Mouse (Mus musculus): ENCODE results near the gene Erich4.

The Erich4 gene

GRCm38 (mm10) chr7:25615706-25616011, at the start of gene Erich4:
Gene Erich4, minus strand, starts transcription at chr7:25615892.
- in situ Hi-C loops (cut with MboI; ENCODE audit: low sequenced_read_pairs): no loop called here

GRCm38 (mm10) chr7:25658657-25659472, 43.2 kb upstream of the Erich4 start, which contains the start of the genes Bckdha and Exosc5:
Gene Bckdha, minus strand, starts transcription at chr7:25658981.
Gene Exosc5, plus strand, starts transcription at chr7:25659164.
- in situ Hi-C loops (cut with MboI; ENCODE audit: low sequenced_read_pairs): no loop called here

DNA sequence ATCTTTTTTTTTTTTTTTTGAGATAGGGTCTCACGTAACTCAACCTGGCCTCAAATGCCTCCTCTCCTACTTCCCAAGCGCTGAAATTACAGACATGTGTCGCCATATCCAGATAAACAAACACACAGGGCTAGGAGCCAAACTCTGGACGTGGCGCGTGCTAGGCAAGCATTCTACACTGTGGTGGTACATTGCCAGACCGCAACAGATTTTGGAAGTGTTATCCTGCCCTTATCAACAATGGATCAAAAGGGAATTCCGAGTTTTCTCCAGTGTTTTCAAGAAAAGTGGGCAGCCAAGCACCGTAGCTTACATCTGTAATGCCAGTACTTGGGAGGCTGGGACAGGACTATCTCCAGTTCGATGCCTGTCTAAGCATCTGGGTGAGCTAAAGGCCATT, 42.1 kb upstream of the Erich4 start:
- in situ Hi-C loops (cut with MboI; ENCODE audit: low sequenced_read_pairs): no loop called here

- in situ Hi-C loops (cut with MboI; ENCODE audit: low sequenced_read_pairs): no loop called here
Observed at GRCm38 (mm10) chr7:25655601-25656428, 40.1 kb upstream of the Erich4 start.

DNA sequence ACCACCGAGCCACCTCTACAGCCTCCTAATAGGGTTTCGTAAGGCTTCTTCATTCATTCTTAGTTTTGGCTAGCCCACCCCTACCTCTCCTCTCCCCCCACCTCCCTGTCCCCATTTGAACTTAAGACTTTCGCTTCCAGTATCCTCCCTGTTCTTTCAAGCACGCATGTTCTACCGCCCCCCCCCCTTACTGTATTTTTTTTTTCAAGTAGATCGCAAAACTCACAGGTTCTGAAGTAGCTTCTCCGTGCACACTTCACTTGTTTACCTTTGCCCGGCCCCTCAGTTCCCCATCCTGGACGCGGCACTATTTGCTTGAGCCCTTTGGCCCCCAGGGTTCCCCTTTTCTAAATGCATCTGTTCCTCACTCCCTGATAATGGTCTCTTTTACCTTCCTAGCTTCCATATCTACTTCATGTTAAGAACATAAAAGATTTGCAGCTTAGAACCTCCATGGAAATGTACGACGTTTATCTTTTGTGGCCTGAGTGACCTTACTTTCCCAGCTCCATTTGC, 36.6 kb upstream of the Erich4 start:
- in situ Hi-C loops (cut with MboI; ENCODE audit: low sequenced_read_pairs): no loop called here

GRCm38 (mm10) chr7:25651281-25651680, 35.6 kb upstream of the Erich4 start:
- in situ Hi-C loops (cut with MboI; ENCODE audit: low sequenced_read_pairs): no loop called here

DNA sequence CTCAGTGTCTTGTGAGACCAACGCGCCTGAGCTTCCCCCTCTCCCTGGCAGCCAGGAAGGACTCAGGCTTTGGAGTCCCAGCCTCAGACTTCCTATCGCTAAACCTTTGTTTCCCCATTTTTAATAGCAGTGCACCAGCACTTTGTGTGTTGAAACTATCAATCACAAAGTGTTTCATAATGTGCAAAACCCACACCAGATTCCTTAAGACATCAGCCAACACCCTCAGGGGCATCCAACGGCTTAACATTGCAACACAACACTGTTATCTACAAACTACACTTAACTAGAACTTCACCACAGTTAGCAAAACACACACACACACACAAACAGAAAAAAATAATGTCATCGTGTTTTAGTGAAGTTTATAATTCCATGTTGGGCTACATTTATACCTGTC, 34.1 kb upstream of the Erich4 start:
- in situ Hi-C loops (cut with MboI; ENCODE audit: low sequenced_read_pairs): no loop called here

- in situ Hi-C loops (cut with MboI; ENCODE audit: low sequenced_read_pairs): no loop called here
Observed at GRCm38 (mm10) chr7:25647574-25648123, 32.0 kb upstream of the Erich4 start.

- in situ Hi-C loops (cut with MboI; ENCODE audit: low sequenced_read_pairs): no loop called here
Observed at GRCm38 (mm10) chr7:25645074-25645473, 29.4 kb upstream of the Erich4 start.

DNA sequence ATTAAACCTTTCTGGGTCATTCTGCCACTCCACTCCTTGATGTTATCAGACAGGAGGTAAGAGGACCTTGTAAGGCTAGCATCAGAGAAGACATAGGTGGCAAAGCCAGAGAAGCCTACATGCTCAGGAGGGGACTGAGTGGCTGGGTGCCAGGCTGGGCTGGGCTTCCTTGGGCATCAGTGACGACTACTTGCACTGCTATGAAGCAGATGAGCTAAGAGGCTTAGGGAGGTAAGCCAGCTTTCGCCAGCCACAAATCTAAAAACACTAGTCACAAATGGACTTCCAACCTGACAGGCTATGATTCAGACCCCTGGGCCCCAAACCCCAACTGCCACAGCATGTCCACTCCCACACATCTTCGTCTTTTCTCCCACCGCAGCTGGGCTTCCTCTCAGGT, 28.9 kb upstream of the Erich4 start:
- in situ Hi-C loops (cut with MboI; ENCODE audit: low sequenced_read_pairs): no loop called here

- in situ Hi-C loops (cut with MboI; ENCODE audit: low sequenced_read_pairs): no loop called here
Observed at GRCm38 (mm10) chr7:25644136-25644535, 28.4 kb upstream of the Erich4 start.

DNA sequence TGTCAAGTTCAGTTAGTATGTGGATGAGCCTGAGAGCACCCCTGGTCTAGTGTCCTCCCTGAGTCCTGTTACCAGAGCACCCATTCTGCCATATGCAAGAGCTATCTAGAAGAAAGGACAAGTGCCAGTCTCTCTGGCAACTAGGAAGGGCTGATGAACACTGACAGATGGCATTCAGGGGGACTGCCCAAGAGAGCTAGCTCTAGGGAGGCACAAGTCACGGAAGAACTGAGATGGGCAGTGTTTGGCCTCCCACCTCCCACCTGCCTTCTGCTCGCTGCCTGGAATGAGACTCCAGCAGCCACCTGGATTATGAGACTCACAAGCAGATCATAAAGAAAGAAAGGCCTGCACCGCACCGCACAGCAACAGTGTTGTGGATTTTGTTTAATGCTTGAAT, 24.1 kb upstream of the Erich4 start:
- in situ Hi-C loops (cut with MboI; ENCODE audit: low sequenced_read_pairs): no loop called here

DNA sequence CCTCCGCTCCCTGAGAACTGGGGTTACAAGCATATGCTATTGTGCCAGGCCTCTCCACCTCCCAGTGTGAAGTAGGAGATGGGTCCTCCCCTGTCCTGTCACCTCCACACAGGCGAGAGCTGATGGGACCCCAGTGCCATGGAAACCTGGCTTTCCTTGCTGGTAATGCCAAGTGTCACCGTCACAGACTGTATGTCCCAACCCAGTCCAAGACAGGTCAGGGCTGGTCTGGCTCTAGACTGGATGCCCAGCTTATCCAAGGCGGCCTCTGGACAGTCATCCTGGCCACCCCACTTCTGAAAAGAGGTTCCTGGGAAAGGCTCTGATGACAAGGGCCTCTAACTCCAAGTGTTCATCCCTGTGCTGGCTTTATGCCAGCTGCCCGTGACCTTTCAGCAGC, 21.4 kb upstream of the Erich4 start:
- in situ Hi-C loops (cut with MboI; ENCODE audit: low sequenced_read_pairs): no loop called here

GRCm38 (mm10) chr7:25636373-25636772, 20.7 kb upstream of the Erich4 start:
- in situ Hi-C loops (cut with MboI; ENCODE audit: low sequenced_read_pairs): no loop called here

DNA sequence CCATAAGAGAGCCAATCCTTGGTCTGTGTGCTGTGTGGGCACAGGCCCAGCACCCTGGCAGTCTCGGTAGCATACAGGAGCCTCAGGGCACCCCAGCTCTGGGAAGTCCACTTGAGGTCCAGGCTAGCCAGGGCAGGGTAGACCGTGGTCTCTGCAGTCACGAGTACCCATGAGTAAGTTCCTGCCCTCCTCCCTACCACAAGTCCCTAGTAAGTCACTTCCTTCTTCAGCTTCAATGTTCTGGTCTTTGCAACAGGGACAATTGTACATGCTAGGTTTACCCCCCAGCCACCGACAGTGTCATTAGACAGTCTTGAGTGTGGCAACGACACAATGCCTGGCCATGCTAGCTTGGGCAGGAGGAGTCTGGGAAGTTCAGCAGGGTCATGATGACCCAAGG, 17.0 kb upstream of the Erich4 start:
- in situ Hi-C loops (cut with MboI; ENCODE audit: low sequenced_read_pairs): no loop called here

GRCm38 (mm10) chr7:25628323-25628620, 12.6 kb upstream of the Erich4 start:
- in situ Hi-C loops (cut with MboI; ENCODE audit: low sequenced_read_pairs): no loop called here

- in situ Hi-C loops (cut with MboI; ENCODE audit: low sequenced_read_pairs): no loop called here
Observed at GRCm38 (mm10) chr7:25627431-25628322, 12.0 kb upstream of the Erich4 start.

DNA sequence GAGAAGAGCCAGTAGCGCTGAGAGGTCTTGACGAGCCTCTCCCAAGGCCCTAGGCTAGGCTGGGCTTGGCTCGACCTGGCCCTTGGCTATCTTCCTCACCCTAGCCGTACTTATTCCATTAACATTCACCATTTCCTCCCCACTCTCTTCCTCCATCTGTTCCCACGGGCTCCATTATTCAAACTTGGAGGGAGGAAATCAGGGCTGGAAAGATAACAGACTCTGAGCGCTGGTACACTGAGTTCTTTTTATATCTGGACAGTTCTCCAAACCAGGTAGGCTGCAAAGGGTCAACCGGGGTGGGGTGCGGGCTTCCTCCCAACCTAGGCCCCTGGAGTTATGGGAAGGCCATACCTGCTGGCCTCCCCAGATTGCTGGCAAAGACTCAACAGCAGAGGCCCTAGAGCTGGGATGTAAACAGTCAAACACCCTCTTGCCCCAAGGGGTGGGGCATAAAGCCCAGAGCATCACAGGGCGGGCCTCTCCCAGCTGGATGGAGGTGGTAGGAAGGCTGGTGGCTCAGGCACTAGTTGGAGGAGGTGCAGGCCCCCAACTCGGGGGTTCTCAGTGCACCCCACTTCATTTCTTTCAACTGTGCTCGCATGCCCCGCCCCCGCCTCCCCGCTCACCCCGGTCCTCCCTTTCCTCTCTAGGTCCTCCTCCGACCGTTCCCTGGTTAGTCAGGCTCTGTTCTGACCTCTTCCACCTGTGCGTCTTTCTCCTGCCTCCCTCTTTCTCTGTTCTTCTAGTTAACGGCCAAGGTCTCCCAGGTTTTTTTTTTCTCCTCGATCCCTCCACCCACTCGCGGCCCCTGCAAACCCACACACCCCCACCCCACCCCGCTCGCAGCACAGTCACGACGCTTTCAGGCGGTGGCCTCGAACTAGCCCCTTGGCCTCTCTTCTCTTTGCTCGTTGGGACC, 11.1 kb upstream of the Erich4 start, which contains the start of gene B3gnt8:
TSS of gene B3gnt8 (plus strand) at position 146 of the 922 bp plus-strand sequence.
- in situ Hi-C loops (cut with MboI; ENCODE audit: low sequenced_read_pairs): no loop called here

DNA sequence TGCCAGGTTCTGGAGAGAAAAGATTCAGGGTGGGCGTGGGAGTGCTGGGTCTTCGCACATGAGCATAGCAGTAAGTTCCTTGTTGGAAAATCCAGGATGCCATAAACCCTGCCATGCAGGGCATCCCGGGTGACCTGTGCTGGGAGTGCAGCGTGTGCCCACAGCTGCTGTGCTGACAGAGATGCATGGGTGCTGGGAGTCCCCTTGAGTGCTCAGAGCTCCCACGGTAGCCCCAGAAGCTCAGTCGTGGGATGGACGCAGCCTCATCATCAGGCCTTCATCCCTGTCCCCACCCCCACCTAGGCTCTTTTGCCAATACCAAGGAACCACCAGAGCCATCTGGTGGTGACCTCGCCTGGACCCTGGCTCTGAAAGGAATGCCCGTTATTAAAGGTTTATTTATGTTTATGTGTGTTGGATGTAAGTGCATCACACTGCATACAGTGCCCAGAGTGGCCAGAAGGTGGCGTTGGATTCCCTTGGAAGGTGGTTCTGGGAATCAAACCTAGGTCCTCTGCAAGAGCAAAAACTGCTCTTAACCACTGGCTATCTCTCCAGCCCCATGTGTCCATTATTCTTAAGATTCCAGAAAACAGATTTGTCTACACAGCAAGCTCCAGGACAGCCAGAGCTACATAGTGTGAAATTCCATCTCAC, 10.0 kb upstream of the Erich4 start:
- in situ Hi-C loops (cut with MboI; ENCODE audit: low sequenced_read_pairs): no loop called here

Measured in CH12F3 (cell line).